Mouse (Mus musculus) heart, embryonic 15.5 days (tissue): ENCODE measurements at regions not wholly inside any gene's neighbourhood (a gene's known extent, or its start where the extent isn't known, plus 50 kb on each side); places are given as distances from the start of the nearest gene placed in this dataset.

Source experiments
- ATAC-seq: fragments of 200-750 bp; cut with Nextera tagmentation; replicated peaks from 2 replicates; pipeline ENCODE4 v1.8.0; 2017; ENCODE audit warnings: low read depth, moderate TSS enrichment; ENCODE audit not compliant: insufficient number of reproducible peaks, insufficient read depth, low FRiP score
- H3K27ac ChIP-seq: fragments of 300-500 bp; sonication (generic); 2 replicates; pipeline ENCODE4 v1.5.1; 2015; ENCODE audit warnings: mild to moderate bottlenecking, inconsistent platforms
- H3K27me3 ChIP-seq: fragments of 300-500 bp; sonication (generic); 2 replicates; pipeline ENCODE4 v1.6.1; 2015; ENCODE audit warnings: inconsistent platforms
- H3K36me3 ChIP-seq: fragments of 300-500 bp; sonication (generic); 2 replicates; pipeline ENCODE4 v1.6.1; 2015; ENCODE audit warnings: mild to moderate bottlenecking, inconsistent platforms
- H3K4me1 ChIP-seq: fragments of 300-500 bp; sonication (generic); replicated peaks from 2 replicates; pipeline ENCODE4 v1.6.1; 2015; ENCODE audit warnings: inconsistent platforms
- H3K4me2 ChIP-seq: fragments of 300-500 bp; sonication (generic); 2 replicates; pipeline ENCODE4 v1.6.1; 2015; ENCODE audit warnings: inconsistent platforms, mild to moderate bottlenecking, moderate library complexity
- H3K4me3 ChIP-seq: fragments of 300-500 bp; sonication (generic); 2 replicates; pipeline ENCODE4 v1.5.1; 2015; ENCODE audit warnings: mild to moderate bottlenecking, inconsistent platforms
- H3K9ac ChIP-seq: fragments of 300-500 bp; sonication (generic); 2 replicates; pipeline ENCODE4 v1.6.1; 2015; ENCODE audit warnings: mild to moderate bottlenecking, inconsistent platforms
- H3K9me3 ChIP-seq: fragments of 300-500 bp; sonication (generic); replicated peaks from 2 replicates; pipeline ENCODE4 v1.6.1; 2016; ENCODE audit warnings: inconsistent platforms
- WGBS: fragments of 180-500 bp; shearing (Covaris S2); methylation state at CpG from one replicate; pipeline ENCODE4 v1.1.7; 2015; ENCODE audit warnings: mixed read lengths; 5-methylcytosine and 5-hydroxymethylcytosine counted together

- H3K9me3 ChIP-seq, result no peaks in the 10 kb centered on the region
- H3K4me2 ChIP-seq, result no peak overlapping the region
- no peaks in the 10 kb centered on the region for H3K27me3 ChIP-seq
- H3K9ac ChIP-seq, result no peak overlapping the region
- ATAC-seq, result no peak
- no peak overlapping the region for H3K27ac ChIP-seq
- no peak overlapping the region for H3K4me3 ChIP-seq
- WGBS, result 68% methylated on average over 3 of the region's 3 CpGs
- H3K4me1 ChIP-seq, result no peaks in the 10 kb centered on the region
- no peaks in the 10 kb centered on the region for H3K36me3 ChIP-seq
These were observed 766.7 kb downstream of the Nr2f2 start for GRCm38 (mm10) chr7:69599866-69600265.

- 50% methylated on average over 6 of the region's 6 CpGs for WGBS
These were observed 780.8 kb downstream of the Nr2f2 start for GRCm38 (mm10) chr7:69585716-69586115.

GRCm38 (mm10) chr7:69585131-69585530 is 781.4 kb downstream of the Nr2f2 start:
- no peak for ATAC-seq
- H3K4me2 ChIP-seq, result no peak overlapping the region
- H3K27me3 ChIP-seq, result no peaks in the 10 kb centered on the region
- WGBS, result 53% methylated on average over 4 of the region's 4 CpGs
- no peak overlapping the region for H3K9ac ChIP-seq
- no peak overlapping the region for H3K27ac ChIP-seq
- no peaks in the 10 kb centered on the region for H3K9me3 ChIP-seq
- no peaks in the 10 kb centered on the region for H3K36me3 ChIP-seq
- H3K4me3 ChIP-seq, result no peak overlapping the region
- H3K4me1 ChIP-seq, result no peaks in the 10 kb centered on the region

More at GRCm38 (mm10) chr7:69585716-69586115, 780.8 kb downstream of the Nr2f2 start:
- Histone ChIP-seq H3K36me3 (no peaks in the 10 kb centered on the region), H3K9ac (no peak overlapping the region), H3K4me3 (no peak overlapping the region), H3K4me1 (no peaks in the 10 kb centered on the region), H3K27me3 (no peaks in the 10 kb centered on the region), H3K27ac (no peak overlapping the region), H3K4me2 (no peak overlapping the region), H3K9me3 (no peaks in the 10 kb centered on the region)
- no peak for ATAC-seq

- no peak for ATAC-seq
- no peak overlapping the region for H3K4me2 ChIP-seq
- WGBS, result 84% methylated on average over 2 of the region's 2 CpGs
These were observed 782.0 kb downstream of the Nr2f2 start for GRCm38 (mm10) chr7:69584516-69584915.

GRCm38 (mm10) chr7:69583901-69584300 is 782.6 kb downstream of the Nr2f2 start:
- no peaks in the 10 kb centered on the region for H3K27me3 ChIP-seq
- ATAC-seq, result no peak
- WGBS, result 64% methylated on average over 1 of the region's 1 CpGs

More at GRCm38 (mm10) chr7:69584516-69584915, 782.0 kb downstream of the Nr2f2 start:
- Histone ChIP-seq H3K9ac (no peak overlapping the region), H3K9me3 (no peaks in the 10 kb centered on the region), H3K27ac (no peak overlapping the region), H3K4me1 (no peaks in the 10 kb centered on the region), H3K27me3 (no peaks in the 10 kb centered on the region), H3K36me3 (no peaks in the 10 kb centered on the region), H3K4me3 (no peak overlapping the region)

GRCm38 (mm10) chr7:69581668-69582067 is 784.9 kb downstream of the Nr2f2 start:
- no peak overlapping the region for H3K4me3 ChIP-seq
- H3K9ac ChIP-seq, result no peak overlapping the region
- H3K9me3 ChIP-seq, result no peaks in the 10 kb centered on the region
- no peaks in the 10 kb centered on the region for H3K27me3 ChIP-seq
- 85% methylated on average over 6 of the region's 6 CpGs for WGBS
- ATAC-seq, result no peak
- H3K4me2 ChIP-seq, result no peak overlapping the region
- no peak overlapping the region for H3K27ac ChIP-seq
- no peaks in the 10 kb centered on the region for H3K36me3 ChIP-seq
- no peaks in the 10 kb centered on the region for H3K4me1 ChIP-seq

More at GRCm38 (mm10) chr7:69583901-69584300, 782.6 kb downstream of the Nr2f2 start:
- Histone ChIP-seq H3K9ac (no peak overlapping the region), H3K4me1 (no peaks in the 10 kb centered on the region), H3K36me3 (no peaks in the 10 kb centered on the region), H3K27ac (no peak overlapping the region), H3K9me3 (no peaks in the 10 kb centered on the region), H3K4me3 (no peak overlapping the region), H3K4me2 (no peak overlapping the region)

GRCm38 (mm10) chr7:69578958-69579810 is 787.4 kb downstream of the Nr2f2 start:
- H3K27ac ChIP-seq, result no peak overlapping the region
- H3K4me3 ChIP-seq, result no peak overlapping the region
- H3K9ac ChIP-seq, result no peak overlapping the region
- no peaks in the 10 kb centered on the region for H3K27me3 ChIP-seq
- no peaks in the 10 kb centered on the region for H3K4me1 ChIP-seq
- H3K36me3 ChIP-seq, result no peaks in the 10 kb centered on the region
- WGBS, result 62% methylated on average over 18 of the region's 18 CpGs
- H3K4me2 ChIP-seq, result no peak overlapping the region
- ATAC-seq, result no peak
- no peaks in the 10 kb centered on the region for H3K9me3 ChIP-seq

- no peaks in the 10 kb centered on the region for H3K36me3 ChIP-seq
- H3K27ac ChIP-seq, result no peak overlapping the region
- H3K4me2 ChIP-seq, result no peak overlapping the region
- H3K27me3 ChIP-seq, result no peaks in the 10 kb centered on the region
- H3K4me1 ChIP-seq, result no peaks in the 10 kb centered on the region
- H3K4me3 ChIP-seq, result no peak overlapping the region
- no peaks in the 10 kb centered on the region for H3K9me3 ChIP-seq
- H3K9ac ChIP-seq, result no peak overlapping the region
- ATAC-seq, result no peak
- WGBS, result 66% methylated on average over 6 of the region's 6 CpGs
These were observed 788.8 kb downstream of the Nr2f2 start for GRCm38 (mm10) chr7:69577754-69578153.

GRCm38 (mm10) chr7:69576596-69576995 is 789.9 kb downstream of the Nr2f2 start:
- no peak overlapping the region for H3K4me2 ChIP-seq
- H3K9ac ChIP-seq, result no peak overlapping the region
- WGBS, result 81% methylated on average over 6 of the region's 6 CpGs
- no peaks in the 10 kb centered on the region for H3K27me3 ChIP-seq
- no peaks in the 10 kb centered on the region for H3K4me1 ChIP-seq
- no peaks in the 10 kb centered on the region for H3K36me3 ChIP-seq
- H3K4me3 ChIP-seq, result no peak overlapping the region
- H3K27ac ChIP-seq, result no peak overlapping the region
- ATAC-seq, result no peak
- no peaks in the 10 kb centered on the region for H3K9me3 ChIP-seq

GRCm38 (mm10) chr7:69573730-69574129 is 792.8 kb downstream of the Nr2f2 start:
- ATAC-seq, result no peak
- H3K4me2 ChIP-seq, result no peak overlapping the region
- H3K36me3 ChIP-seq, result no peaks in the 10 kb centered on the region
- H3K27me3 ChIP-seq, result no peaks in the 10 kb centered on the region
- no peaks in the 10 kb centered on the region for H3K9me3 ChIP-seq
- H3K4me3 ChIP-seq, result no peak overlapping the region
- H3K4me1 ChIP-seq, result no peaks in the 10 kb centered on the region
- 67% methylated on average over 5 of the region's 5 CpGs for WGBS
- H3K9ac ChIP-seq, result no peak overlapping the region
- no peak overlapping the region for H3K27ac ChIP-seq

GRCm38 (mm10) chr7:69572626-69573394 is 793.7 kb downstream of the Nr2f2 start:
- H3K4me2 ChIP-seq, result no peak overlapping the region
- no peak overlapping the region for H3K27ac ChIP-seq
- no peaks in the 10 kb centered on the region for H3K4me1 ChIP-seq
- no peak overlapping the region for H3K4me3 ChIP-seq
- H3K36me3 ChIP-seq, result no peaks in the 10 kb centered on the region
- H3K9ac ChIP-seq, result no peak overlapping the region
- no peaks in the 10 kb centered on the region for H3K9me3 ChIP-seq
- ATAC-seq, result no peak
- WGBS, result 59% methylated on average over 7 of the region's 7 CpGs
- H3K27me3 ChIP-seq, result no peaks in the 10 kb centered on the region
